Mouse (Mus musculus): ENCODE measurements around the gene Efna5. TPM values are rescaled to one million over a fixed set of nuclear protein-coding genes. Genes with fewer than 3 reads are reported as not detected.
A peak's percentile ranks its signal among the peaks of the same experiment; 100 is the strongest.

Gene Efna5
- polyA plus RNA-seq, 1 experiment from 2014 or later = 70.3 TPM

DNA sequence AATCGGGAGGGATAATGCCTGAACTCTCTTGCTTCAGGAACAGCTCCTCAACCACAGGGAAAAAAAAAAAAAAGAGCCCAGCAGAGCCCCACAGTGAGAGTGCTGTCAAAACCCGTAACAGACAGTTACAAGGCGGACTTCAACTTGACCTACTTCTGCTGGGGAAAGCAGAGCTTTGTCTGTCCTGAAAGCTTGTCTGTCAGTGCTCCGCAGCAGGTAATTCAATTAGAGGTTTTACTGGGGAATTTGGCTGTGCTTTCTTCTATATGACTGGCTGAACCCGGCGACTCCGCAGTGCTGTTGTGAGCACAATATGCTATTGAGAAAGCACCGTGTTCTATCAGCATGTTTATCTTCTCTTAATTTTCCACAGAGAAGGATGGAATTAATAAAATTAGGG lies 266.9 kb downstream of the Efna5 start:
- Histone ChIP-seq H3K9ac (replicated peaks; ENCODE audit: low read length) (no peak overlapping the region), H3K36me3 (replicated peaks; ENCODE audit: control insufficient read depth, insufficient read depth, low read depth, low read length) (no peaks in the 10 kb centered on the region), H3K4me1 (ENCODE audit: control insufficient read depth, insufficient read depth, low read length) (no peaks in the 10 kb centered on the region), H3K27me3 (ENCODE audit: control insufficient read depth, insufficient read depth, low read length) (no peaks in the 10 kb centered on the region), H3K27ac (replicated peaks; ENCODE audit: low read depth, low read length) (no peak overlapping the region), H3K4me3 (ENCODE audit: low read depth, low read length) (no peak overlapping the region), H3K9me3 (replicated peaks; ENCODE audit: control insufficient read depth, low read length) (no peaks in the 10 kb centered on the region), H3K4me2 (ENCODE audit: low read depth, low read length) (no peak overlapping the region)
- DNase-seq (ENCODE audit: low spot score) = peak; percentile 68
- no peak; the same call in 1 of the 2 replicates for ATAC-seq (replicated peaks; ENCODE audit: insufficient number of reproducible peaks, low FRiP score, low TSS enrichment, low read depth)
- WGBS = 11% methylated on average over 8 of the region's 8 CpGs

DNA sequence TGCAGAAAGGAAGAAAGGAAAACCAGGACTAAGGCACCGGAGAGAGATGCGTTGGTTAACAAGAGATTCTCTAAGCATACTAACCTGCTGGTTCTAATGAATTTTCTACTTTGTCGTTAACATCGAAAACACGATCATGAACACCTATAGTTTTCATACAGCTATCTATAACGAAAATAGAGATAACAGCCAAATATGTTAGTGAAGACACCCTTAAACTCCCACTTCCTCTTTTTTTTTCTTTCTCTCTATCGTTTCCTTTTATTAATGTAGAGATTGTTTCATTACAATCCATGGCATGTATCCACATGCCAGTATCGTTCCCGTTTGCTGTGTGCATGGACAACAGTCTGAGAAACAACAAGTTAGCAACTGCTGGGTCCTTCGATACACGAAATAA lies 267.9 kb downstream of the Efna5 start:
- H3K4me3 ChIP-seq (ENCODE audit: low read depth, low read length) = no peak overlapping the region
- no peak for ATAC-seq (replicated peaks; ENCODE audit: insufficient number of reproducible peaks, low FRiP score, low TSS enrichment, low read depth)
- no peaks in the 10 kb centered on the region for H3K36me3 ChIP-seq (replicated peaks; ENCODE audit: control insufficient read depth, insufficient read depth, low read depth, low read length)
- no peaks in the 10 kb centered on the region for H3K4me1 ChIP-seq (ENCODE audit: control insufficient read depth, insufficient read depth, low read length)
- H3K27ac ChIP-seq (replicated peaks; ENCODE audit: low read depth, low read length) = no peak overlapping the region; the same call in 1 of the 2 replicates
- H3K9ac ChIP-seq (replicated peaks; ENCODE audit: low read length) = no peak overlapping the region
- H3K9me3 ChIP-seq (replicated peaks; ENCODE audit: control insufficient read depth, low read length) = no peaks in the 10 kb centered on the region
- H3K4me2 ChIP-seq (ENCODE audit: low read depth, low read length) = no peak overlapping the region
- WGBS = 93% methylated on average over 11 of the region's 11 CpGs
- no peaks in the 10 kb centered on the region for H3K27me3 ChIP-seq (ENCODE audit: control insufficient read depth, insufficient read depth, low read length)
- DNase-seq (ENCODE audit: low spot score) = no peak

- DNase-seq (ENCODE audit: low spot score) (no peak), ATAC-seq (replicated peaks; ENCODE audit: insufficient number of reproducible peaks, low FRiP score, low TSS enrichment, low read depth) (no peak)
- no peaks in the 10 kb centered on the region for H3K9me3 ChIP-seq (replicated peaks; ENCODE audit: control insufficient read depth, low read length)
- WGBS = 38% methylated on average over 8 of the region's 8 CpGs
- no peak overlapping the region for H3K4me2 ChIP-seq (ENCODE audit: low read depth, low read length)
- no peaks in the 10 kb centered on the region for H3K36me3 ChIP-seq (replicated peaks; ENCODE audit: control insufficient read depth, insufficient read depth, low read depth, low read length)
- H3K27ac ChIP-seq (replicated peaks; ENCODE audit: low read depth, low read length) = no peak overlapping the region
- H3K4me1 ChIP-seq (ENCODE audit: control insufficient read depth, insufficient read depth, low read length) = no peaks in the 10 kb centered on the region
- no peak overlapping the region for H3K4me3 ChIP-seq (ENCODE audit: low read depth, low read length)
- H3K9ac ChIP-seq (replicated peaks; ENCODE audit: low read length) = no peak overlapping the region
- no peaks in the 10 kb centered on the region for H3K27me3 ChIP-seq (ENCODE audit: control insufficient read depth, insufficient read depth, low read length)
These were observed 273.0 kb downstream of the Efna5 start for GRCm38 (mm10) chr17:62608145-62608544.

DNA sequence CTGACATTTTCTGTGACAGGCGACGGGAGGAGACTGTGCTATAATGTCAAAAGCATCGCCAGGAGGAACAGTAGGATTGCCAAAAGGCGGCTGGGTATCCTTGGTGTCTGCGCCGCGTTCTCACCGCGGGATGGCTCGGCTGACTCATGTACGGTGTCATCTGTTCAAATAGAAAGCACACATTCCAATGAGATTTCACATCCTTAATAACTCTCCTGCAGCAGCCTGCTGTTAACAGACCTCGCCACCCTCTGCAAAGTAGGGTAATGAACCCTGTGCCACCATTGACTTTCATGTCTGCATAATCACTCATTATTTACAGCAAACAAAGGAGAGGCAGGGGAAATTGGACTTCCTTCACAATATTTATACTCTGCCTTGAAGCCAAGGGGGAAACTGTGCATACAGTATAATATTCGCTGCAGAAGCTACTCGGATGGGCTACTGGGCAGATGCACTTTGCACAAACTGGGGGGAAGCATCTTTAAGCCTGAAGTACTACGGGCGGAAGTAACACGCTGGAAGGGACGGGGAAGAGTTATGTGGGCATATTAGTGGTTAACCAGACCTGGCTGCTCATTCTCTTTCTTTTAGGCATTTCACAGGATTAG lies 273.7 kb downstream of the Efna5 start:
- H3K9me3 ChIP-seq (replicated peaks; ENCODE audit: control insufficient read depth, low read length) = no peaks in the 10 kb centered on the region
- H3K36me3 ChIP-seq (replicated peaks; ENCODE audit: control insufficient read depth, insufficient read depth, low read depth, low read length) = no peaks in the 10 kb centered on the region
- DNase-seq (ENCODE audit: low spot score) = no peak
- H3K27ac ChIP-seq (replicated peaks; ENCODE audit: low read depth, low read length) = no peak overlapping the region
- WGBS = 86% methylated on average over 18 of the region's 18 CpGs
- H3K9ac ChIP-seq (replicated peaks; ENCODE audit: low read length) = no peak overlapping the region
- no peaks in the 10 kb centered on the region for H3K27me3 ChIP-seq (ENCODE audit: control insufficient read depth, insufficient read depth, low read length)
- H3K4me2 ChIP-seq (ENCODE audit: low read depth, low read length) = no peak overlapping the region
- no peaks in the 10 kb centered on the region for H3K4me1 ChIP-seq (ENCODE audit: control insufficient read depth, insufficient read depth, low read length)
- no peak for ATAC-seq (replicated peaks; ENCODE audit: insufficient number of reproducible peaks, low FRiP score, low TSS enrichment, low read depth)
- H3K4me3 ChIP-seq (ENCODE audit: low read depth, low read length) = no peak overlapping the region

DNA sequence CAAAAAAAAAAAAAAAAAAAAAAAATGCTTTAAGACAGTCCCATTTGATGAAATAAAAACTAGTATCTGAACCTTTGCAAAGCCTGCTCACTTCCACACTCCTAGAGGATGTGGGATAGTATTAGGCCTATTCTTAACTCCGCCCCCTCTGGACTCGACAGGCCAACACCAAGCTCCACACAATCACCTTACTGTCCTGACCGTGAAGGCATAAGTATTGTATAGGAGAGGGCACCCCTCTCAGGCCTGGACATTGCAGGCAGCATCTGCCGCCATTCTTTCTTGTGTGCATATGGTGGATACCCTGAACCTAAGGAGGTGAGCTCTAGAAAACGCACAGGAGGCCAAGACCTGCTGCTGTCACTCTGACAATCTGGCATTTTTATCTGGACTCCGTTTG lies 274.4 kb downstream of the Efna5 start:
- H3K4me2 ChIP-seq (ENCODE audit: low read depth, low read length) = no peak overlapping the region
- H3K9ac ChIP-seq (replicated peaks; ENCODE audit: low read length) = no peak overlapping the region
- no peaks in the 10 kb centered on the region for H3K4me1 ChIP-seq (ENCODE audit: control insufficient read depth, insufficient read depth, low read length)
- no peak; the same call in 1 of the 2 replicates for ATAC-seq (replicated peaks; ENCODE audit: insufficient number of reproducible peaks, low FRiP score, low TSS enrichment, low read depth)
- WGBS = 73% methylated on average over 6 of the region's 6 CpGs
- no peaks in the 10 kb centered on the region for H3K36me3 ChIP-seq (replicated peaks; ENCODE audit: control insufficient read depth, insufficient read depth, low read depth, low read length)
- no peaks in the 10 kb centered on the region for H3K9me3 ChIP-seq (replicated peaks; ENCODE audit: control insufficient read depth, low read length)
- DNase-seq (ENCODE audit: low spot score) = no peak
- H3K27ac ChIP-seq (replicated peaks; ENCODE audit: low read depth, low read length) = no peak overlapping the region
- H3K27me3 ChIP-seq (ENCODE audit: control insufficient read depth, insufficient read depth, low read length) = no peaks in the 10 kb centered on the region
- no peak overlapping the region for H3K4me3 ChIP-seq (ENCODE audit: low read depth, low read length)

DNA sequence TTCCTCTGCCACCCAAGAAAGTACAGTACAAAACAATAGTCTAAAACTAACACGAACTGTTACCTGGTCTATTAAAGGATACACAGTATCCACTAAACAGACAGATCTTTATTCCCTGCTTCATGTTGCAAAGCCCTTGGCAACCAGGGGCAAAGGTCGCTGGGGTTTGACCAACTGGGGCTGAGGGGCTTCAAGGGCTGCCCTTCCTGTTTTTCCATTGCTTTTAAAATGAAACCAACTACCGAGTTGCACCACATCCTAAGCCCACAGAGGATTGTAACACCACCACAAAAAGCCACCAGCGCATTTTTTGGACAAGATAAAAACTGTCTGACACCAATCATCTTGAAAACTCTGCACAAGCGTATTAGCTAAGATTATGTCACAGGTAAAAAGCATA lies 276.8 kb downstream of the Efna5 start:
- WGBS = 39% methylated on average over 5 of the region's 5 CpGs
- ATAC-seq (replicated peaks; ENCODE audit: insufficient number of reproducible peaks, low FRiP score, low TSS enrichment, low read depth) = no peak
- no peaks in the 10 kb centered on the region for H3K36me3 ChIP-seq (replicated peaks; ENCODE audit: control insufficient read depth, insufficient read depth, low read depth, low read length)
- H3K27me3 ChIP-seq (ENCODE audit: control insufficient read depth, insufficient read depth, low read length) = no peaks in the 10 kb centered on the region
- H3K4me1 ChIP-seq (ENCODE audit: control insufficient read depth, insufficient read depth, low read length) = no peaks in the 10 kb centered on the region
- DNase-seq (ENCODE audit: low spot score) = no peak
- H3K27ac ChIP-seq (replicated peaks; ENCODE audit: low read depth, low read length) = no peak overlapping the region
- H3K9ac ChIP-seq (replicated peaks; ENCODE audit: low read length) = no peak overlapping the region
- no peak overlapping the region for H3K4me2 ChIP-seq (ENCODE audit: low read depth, low read length)
- H3K4me3 ChIP-seq (ENCODE audit: low read depth, low read length) = no peak overlapping the region
- H3K9me3 ChIP-seq (replicated peaks; ENCODE audit: control insufficient read depth, low read length) = no peaks in the 10 kb centered on the region

DNA sequence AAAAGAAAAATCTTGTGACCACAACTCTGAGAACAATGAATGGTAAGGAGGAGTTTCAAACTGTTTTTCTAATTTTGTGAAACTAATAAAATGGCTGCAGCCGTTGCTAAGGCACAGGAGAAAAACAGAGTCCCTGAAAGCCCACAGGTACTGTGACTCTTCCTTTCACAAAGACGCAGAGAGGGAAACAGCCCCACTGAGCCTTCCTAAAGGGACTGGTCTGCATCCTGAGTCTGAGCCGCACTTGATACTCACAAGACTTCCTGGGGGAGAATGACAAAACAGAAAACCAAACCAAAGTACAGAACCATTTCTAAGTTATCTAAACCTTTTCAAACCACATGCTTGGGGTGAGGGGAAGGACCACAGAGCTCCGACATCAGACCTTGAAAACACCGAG lies 277.5 kb downstream of the Efna5 start:
- 39% methylated on average over 5 of the region's 5 CpGs for WGBS
- ATAC-seq (replicated peaks; ENCODE audit: insufficient number of reproducible peaks, low FRiP score, low TSS enrichment, low read depth) (no peak), DNase-seq (ENCODE audit: low spot score) (no peak)
- Histone ChIP-seq H3K9me3 (replicated peaks; ENCODE audit: control insufficient read depth, low read length) (no peaks in the 10 kb centered on the region), H3K27me3 (ENCODE audit: control insufficient read depth, insufficient read depth, low read length) (no peaks in the 10 kb centered on the region), H3K4me1 (ENCODE audit: control insufficient read depth, insufficient read depth, low read length) (no peaks in the 10 kb centered on the region), H3K27ac (replicated peaks; ENCODE audit: low read depth, low read length) (no peak overlapping the region), H3K36me3 (replicated peaks; ENCODE audit: control insufficient read depth, insufficient read depth, low read depth, low read length) (no peaks in the 10 kb centered on the region), H3K9ac (replicated peaks; ENCODE audit: low read length) (no peak overlapping the region), H3K4me3 (ENCODE audit: low read depth, low read length) (no peak overlapping the region), H3K4me2 (ENCODE audit: low read depth, low read length) (no peak overlapping the region)

GRCm38 (mm10) chr17:62598716-62599490 lies 282.2 kb downstream of the Efna5 start:
- H3K4me2 ChIP-seq (ENCODE audit: low read depth, low read length) = no peak overlapping the region
- H3K9ac ChIP-seq (replicated peaks; ENCODE audit: low read length) = no peak overlapping the region
- H3K27ac ChIP-seq (replicated peaks; ENCODE audit: low read depth, low read length) = no peak overlapping the region
- ATAC-seq (replicated peaks; ENCODE audit: insufficient number of reproducible peaks, low FRiP score, low TSS enrichment, low read depth) = no peak
- no peaks in the 10 kb centered on the region for H3K4me1 ChIP-seq (ENCODE audit: control insufficient read depth, insufficient read depth, low read length)
- no peaks in the 10 kb centered on the region for H3K9me3 ChIP-seq (replicated peaks; ENCODE audit: control insufficient read depth, low read length)
- H3K27me3 ChIP-seq (ENCODE audit: control insufficient read depth, insufficient read depth, low read length) = no peaks in the 10 kb centered on the region
- no peak for DNase-seq (ENCODE audit: low spot score)
- 66% methylated on average over 9 of the region's 9 CpGs for WGBS
- no peak overlapping the region for H3K4me3 ChIP-seq (ENCODE audit: low read depth, low read length)
- H3K36me3 ChIP-seq (replicated peaks; ENCODE audit: control insufficient read depth, insufficient read depth, low read depth, low read length) = no peaks in the 10 kb centered on the region
